Mouse (Mus musculus): ENCODE measurements at regions not wholly inside any gene's neighbourhood (a gene's known extent, or its start where the extent isn't known, plus 50 kb on each side); places are given as distances from the start of the nearest gene placed in this dataset.

DNA sequence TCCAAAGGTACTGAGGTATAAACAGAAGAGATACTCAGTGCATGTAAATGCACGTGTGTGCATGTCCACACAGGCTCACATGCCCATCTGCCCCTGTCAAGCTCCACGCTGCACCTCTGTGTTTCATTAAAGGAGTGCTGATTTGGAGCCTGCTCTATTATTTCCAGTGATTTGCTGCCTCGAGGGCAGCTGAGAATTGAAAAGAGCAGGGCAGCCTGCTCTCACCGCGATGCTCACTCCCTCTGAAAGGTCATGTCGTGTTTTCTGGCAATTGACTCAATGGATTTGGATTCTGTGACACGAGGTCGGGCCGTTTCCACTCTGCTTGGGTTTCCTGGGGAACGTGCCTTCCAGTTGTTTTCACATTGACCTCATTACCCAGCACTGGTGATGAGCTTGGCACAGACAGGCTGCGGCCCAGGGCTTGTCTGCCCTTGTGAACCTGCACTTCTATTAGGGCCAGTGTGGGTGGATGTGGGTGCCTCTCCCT, 167.1 kb downstream of the Fam169b start:
- no peak for DNase-seq

DNA sequence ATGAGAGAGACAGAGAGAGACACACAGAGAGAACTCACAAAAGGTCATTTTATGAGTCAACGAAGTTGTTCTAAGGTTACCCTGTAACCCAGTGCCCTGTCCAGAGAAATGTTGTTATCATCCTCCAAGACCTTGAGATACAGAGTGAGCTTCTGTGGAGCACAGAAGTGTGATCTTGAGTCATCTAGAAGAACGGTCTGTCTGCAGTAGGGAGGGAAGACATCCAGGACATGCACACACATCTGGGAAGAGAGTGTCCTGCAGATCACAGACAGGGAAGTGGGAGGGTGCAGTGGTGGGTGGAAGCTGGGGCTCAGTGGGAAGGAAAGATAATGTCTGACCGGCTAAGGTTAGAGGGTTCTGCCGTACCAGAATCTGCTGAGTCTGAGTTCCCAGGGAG, 155.3 kb downstream of the Fam169b start:
- no peak for DNase-seq

- no peak for DNase-seq
These were observed 142.3 kb downstream of the Fam169b start for GRCm38 (mm10) chr7:68415890-68416289.

DNA sequence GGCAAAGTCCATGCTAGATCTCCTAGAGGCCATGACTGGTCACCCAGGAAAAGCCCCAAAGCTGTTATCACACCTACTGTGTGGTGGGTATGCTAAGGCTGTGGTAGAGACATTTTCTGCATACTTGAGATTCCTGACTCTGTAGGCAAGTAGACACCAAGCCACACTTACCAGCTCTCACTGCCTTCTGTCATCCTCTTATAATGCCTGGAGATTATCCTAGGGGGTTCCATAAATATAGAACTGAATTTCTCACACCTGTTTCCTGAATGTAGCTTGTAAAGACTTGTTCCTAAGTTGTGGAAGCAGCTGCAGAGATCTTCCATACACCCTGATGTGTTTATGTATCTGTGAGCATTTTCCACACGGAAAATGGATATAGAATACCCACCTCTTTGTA, 139.1 kb downstream of the Fam169b start:
- no peak for DNase-seq
